Mouse (Mus musculus) brain, embryonic 14.5 days (tissue): ENCODE measurements at regions not wholly inside any gene's neighbourhood (a gene's known extent, or its start where the extent isn't known, plus 50 kb on each side); places are given as distances from the start of the nearest gene placed in this dataset.

ENCODE experiments used
- CTCF ChIP-seq: fragments of 200-500 bp; IDR thresholded peaks from 2 replicates; pipeline ENCODE4 v1.5.1; 2012; ENCODE audit warnings: inconsistent platforms, mild to moderate bottlenecking, moderate library complexity, borderline replicate concordance; ENCODE audit not compliant: insufficient read depth, insufficient read length; ENCODE audit errors: extremely low read depth
- POLR2A ChIP-seq: fragments of 200-500 bp; IDR thresholded peaks from 2 replicates; pipeline ENCODE4 v1.6.1; 2012; ENCODE audit warnings: mild to moderate bottlenecking, inconsistent platforms, borderline replicate concordance; ENCODE audit not compliant: poor library complexity, insufficient read depth, insufficient read length, severe bottlenecking; ENCODE audit errors: extremely low read depth

GRCm38 (mm10) chr3:21993961-21994360 is 82.5 kb upstream of the Tbl1xr1 start:
- TF ChIP-seq CTCF: no peak
- no peak for TF ChIP-seq POLR2A
